Mouse (Mus musculus) brain, embryonic 14.5 days (tissue): ENCODE results near the gene Fgf14.

Experiments used
- CTCF ChIP-seq: fragments of 200-500 bp; IDR thresholded peaks from 2 replicates; pipeline ENCODE4 v1.5.1; 2012; ENCODE audit warnings: inconsistent platforms, mild to moderate bottlenecking, moderate library complexity, borderline replicate concordance; ENCODE audit not compliant: insufficient read depth, insufficient read length; ENCODE audit errors: extremely low read depth
- POLR2A ChIP-seq: fragments of 200-500 bp; IDR thresholded peaks from 2 replicates; pipeline ENCODE4 v1.6.1; 2012; ENCODE audit warnings: mild to moderate bottlenecking, inconsistent platforms, borderline replicate concordance; ENCODE audit not compliant: poor library complexity, insufficient read depth, insufficient read length, severe bottlenecking; ENCODE audit errors: extremely low read depth

DNA sequence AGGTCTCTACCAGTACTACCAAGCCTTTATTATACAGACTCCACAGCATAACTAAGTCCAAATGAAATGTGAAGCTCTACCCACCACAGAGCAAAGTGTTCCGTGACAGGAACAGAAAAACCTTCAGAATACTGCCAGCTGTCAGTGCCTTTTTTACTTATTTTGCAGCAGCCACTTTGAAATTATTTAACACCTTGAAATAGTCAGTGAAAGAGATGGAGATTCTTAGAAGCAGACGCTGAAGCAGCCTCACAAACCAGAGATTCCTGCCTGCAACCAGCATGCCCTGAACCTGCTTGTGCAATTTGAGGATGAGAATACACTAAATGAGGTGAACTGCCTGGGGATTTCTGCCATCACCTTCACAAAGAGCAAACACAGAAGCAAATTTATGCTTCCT, 206.0 kb downstream of the Fgf14 start:
- TF ChIP-seq CTCF (no peak), POLR2A (no peak)
